Mouse (Mus musculus) splenic B cell, adult 2 months (primary cell): Measurements from ENCODE around the gene Vsig8.
A peak's percentile ranks its signal among the peaks of the same experiment; 100 is the strongest.

Experiments
- DNase-seq: peaks from one replicate; pipeline ENCODE4 v3.0.0-alpha.2; 2011; ENCODE audit warnings: low read depth, low spot score
- H3K27me3 ChIP-seq: 2 replicates; pipeline ENCODE4 v1.6.1; 2012; ENCODE audit warnings: mild to moderate bottlenecking, low read length, moderate library complexity, mixed read lengths; ENCODE audit not compliant: control insufficient read depth, poor library complexity, insufficient read depth, severe bottlenecking
- H3K36me3 ChIP-seq: 2 replicates; pipeline ENCODE4 v1.6.1; 2012; ENCODE audit warnings: mild to moderate bottlenecking, low read length, moderate library complexity, mixed read lengths; ENCODE audit not compliant: control insufficient read depth, poor library complexity, insufficient read depth, severe bottlenecking

Gene Vsig8

DNA sequence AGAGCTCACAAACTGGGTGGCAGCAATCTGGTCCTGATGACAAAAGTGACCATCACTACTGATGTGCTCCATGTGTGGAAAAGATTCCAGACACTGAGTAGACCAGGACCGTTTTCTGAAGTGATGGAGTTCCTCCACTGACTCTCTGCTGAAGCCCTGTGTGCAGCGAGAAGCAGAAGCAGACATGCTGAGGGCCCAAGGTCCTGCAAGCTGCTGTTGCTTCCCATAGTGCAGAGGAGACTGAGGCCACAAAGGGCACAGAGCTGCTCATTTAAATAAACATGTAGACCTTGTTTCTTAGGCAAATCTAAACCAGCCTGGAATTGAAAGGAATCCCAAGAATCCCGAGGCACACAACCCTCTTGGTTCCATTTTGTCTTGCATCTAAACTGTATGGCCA is 37.6 kb downstream of the Vsig8 start:
- Histone ChIP-seq H3K36me3 (no peaks in the 10 kb centered on the region), H3K27me3 (no peaks in the 10 kb centered on the region)
- no peak for DNase-seq

DNA sequence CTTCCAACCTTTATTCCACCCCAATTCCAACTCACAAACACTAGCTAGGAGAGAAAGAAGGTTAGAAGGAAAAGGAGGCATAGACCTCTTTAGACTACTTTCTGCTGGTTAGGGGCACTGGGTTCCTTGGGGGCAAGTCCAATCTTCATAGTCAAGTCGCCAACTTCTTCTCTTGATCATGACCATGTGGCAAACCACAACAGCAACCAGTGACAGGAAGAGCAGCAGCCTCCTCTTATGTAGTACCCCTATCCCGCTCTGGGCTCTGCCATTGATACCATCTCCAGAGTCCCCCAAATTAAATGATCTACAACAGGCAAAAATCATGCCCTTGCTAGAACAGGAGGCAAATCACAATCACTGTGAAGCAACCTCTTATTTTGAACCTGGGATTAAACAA is 38.2 kb downstream of the Vsig8 start:
- no peaks in the 10 kb centered on the region for H3K27me3 ChIP-seq
- no peaks in the 10 kb centered on the region for H3K36me3 ChIP-seq
- no peak for DNase-seq

DNA sequence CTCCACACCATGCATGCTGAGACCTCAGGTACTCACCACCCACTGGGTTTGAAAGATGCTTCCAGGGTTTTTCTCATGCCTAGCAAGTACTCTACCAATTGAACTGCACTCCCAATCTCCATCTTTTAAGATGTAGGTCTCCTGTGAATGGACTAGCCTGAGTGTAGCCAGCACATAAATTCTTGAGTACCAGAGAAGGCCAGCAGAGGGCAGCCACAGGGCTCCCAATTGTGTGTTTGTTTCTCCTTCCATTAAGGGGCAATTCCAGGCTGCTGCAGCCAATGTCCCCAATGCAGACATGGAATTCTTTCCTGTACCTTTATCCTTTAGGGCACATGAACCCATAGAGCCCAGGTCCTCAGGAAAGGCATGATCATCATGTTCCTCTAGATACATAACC is 38.8 kb downstream of the Vsig8 start:
- DNase-seq, result peak; percentile 48
- Histone ChIP-seq H3K36me3 (no peaks in the 10 kb centered on the region), H3K27me3 (no peaks in the 10 kb centered on the region)

DNA sequence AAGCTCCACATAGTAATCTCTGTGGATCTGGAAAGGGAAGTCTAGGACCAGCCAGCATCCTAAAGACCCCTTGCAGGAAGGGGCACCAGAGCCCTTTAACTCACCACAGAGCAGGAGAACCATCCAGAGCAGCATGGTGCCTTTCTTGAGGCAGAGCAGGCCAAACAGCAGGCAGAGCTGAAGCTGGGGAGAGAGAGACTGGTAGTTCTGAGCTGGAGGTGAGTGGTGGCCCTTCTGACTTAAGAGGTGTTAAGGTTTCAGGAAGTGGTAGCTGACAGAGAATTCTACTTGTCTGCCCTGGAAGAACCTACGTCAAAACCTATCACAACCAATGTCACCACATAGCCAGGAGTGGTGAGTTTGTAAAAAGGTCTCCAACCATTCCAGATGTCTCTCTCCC is 46.6 kb downstream of the Vsig8 start, which contains the start of gene Fcrl6:
Gene Fcrl6, minus strand, starts transcription at position 226 of the 400 bp plus-strand sequence.
- Histone ChIP-seq H3K36me3 (no peaks in the 10 kb centered on the region), H3K27me3 (no peaks in the 10 kb centered on the region)
- DNase-seq, result no peak

DNA sequence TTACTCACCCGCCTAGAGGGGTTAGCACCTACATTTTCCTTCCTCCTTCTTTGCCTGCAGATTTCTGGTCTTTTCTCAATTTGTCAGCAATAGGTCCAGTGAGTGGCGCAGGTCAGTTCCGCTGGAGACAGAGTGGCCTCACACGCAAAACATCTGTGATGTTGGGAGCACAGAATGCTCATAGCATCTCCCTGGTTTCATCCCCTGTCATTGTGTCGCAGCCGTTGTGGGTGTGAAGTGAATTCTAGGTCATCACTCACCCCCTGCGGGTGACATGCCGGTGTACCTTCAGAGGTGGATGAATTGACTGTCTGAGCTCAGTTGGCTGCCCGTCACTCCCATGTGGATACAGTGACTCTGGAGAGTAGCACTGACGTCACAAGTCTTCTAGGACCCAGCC is 55.6 kb downstream of the Vsig8 start:
- no peaks in the 10 kb centered on the region for H3K36me3 ChIP-seq
- no peak for DNase-seq
- H3K27me3 ChIP-seq, result no peaks in the 10 kb centered on the region

DNA sequence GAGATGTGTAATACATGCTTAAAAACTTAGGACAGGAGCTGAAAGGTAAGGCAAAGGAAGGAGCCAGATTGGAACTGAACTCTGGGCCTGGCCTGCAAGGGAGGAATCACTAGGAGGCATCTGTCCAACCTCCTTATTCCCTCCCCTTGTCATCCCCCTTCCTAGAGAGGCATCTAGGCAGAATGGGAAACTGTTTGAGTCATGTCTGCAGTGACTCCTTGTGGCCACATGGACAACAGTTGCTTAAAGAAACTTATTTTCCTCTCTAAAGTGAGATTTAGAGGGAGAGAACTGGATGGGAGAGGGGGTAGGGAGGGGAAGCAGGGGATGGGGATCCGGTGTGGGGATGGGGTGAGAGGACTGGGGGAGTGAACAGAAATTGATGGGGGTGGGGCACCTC is 57.0 kb downstream of the Vsig8 start:
- Histone ChIP-seq H3K36me3 (no peaks in the 10 kb centered on the region), H3K27me3 (no peaks in the 10 kb centered on the region)
- peak; percentile 23 for DNase-seq
